Mouse (Mus musculus) liver, postnatal 0 days (tissue): ENCODE results near the gene Dock10.

ENCODE experiments used
- CTCF ChIP-seq: sonication (generic); IDR thresholded peaks from 2 replicates; pipeline ENCODE4 v1.5.1; 2016; ENCODE audit warnings: antibody characterized with exemption, low read depth
- EP300 ChIP-seq: IDR thresholded peaks from 2 replicates; pipeline ENCODE4 v1.6.1; 2016; ENCODE audit warnings: antibody characterized with exemption, low read depth, mild to moderate bottlenecking

DNA sequence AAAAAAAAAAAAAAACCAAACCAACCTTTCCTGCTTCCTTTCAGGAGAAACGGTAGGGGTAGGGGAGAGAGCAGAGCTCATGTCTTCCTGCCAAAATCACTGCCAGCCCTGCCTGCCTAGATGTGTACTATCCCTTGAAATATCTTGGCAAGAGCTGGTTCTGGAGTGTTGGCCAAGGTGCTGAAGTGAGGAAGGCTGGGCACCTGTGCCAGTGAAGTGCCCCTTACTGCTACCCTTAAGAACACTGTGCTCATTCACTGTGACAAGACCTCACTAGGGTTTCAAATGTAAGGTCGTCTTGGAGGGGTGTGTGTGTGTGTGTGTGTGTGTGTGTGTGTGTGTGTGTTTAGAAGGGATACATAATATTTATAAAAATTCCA is 2.3 kb downstream of the Dock10 start:
- no peak for TF ChIP-seq CTCF
- TF ChIP-seq EP300: no peak
